Mouse (Mus musculus) retina, postnatal 7 days (tissue): Measurements from ENCODE around the gene Fuom.

Experiments
- DNase-seq: peaks from one replicate; pipeline ENCODE4 v3.0.0-alpha.2; 2012; ENCODE audit warnings: low read depth, low spot score

The Fuom gene

GRCm38 (mm10) chr7:140101498-140101897 is 743 bp downstream of the Fuom start:
- no peak for DNase-seq

GRCm38 (mm10) chr7:140098466-140098865 is 3.8 kb downstream of the Fuom start:
- no peak for DNase-seq

DNA sequence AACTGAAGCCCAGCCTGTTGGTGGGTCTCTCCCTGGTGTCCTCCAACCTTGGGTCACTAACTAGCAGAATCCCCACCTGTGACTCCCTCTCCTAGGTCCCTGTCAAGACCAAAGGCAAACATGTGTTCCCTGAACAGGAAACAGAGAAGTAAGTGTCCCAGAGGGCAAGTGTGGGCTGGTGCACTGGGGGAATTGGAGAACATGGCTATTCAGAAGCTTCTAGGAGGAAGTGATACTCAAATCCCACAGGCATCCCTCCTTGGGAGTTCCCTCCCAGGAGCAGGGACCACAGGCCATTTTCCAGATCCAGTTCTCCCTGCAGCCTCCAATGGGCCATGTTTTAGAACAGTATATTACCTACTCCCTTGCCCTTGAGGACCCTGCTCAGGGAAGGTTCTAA is 6.2 kb downstream of the Fuom start:
- no peak for DNase-seq

- DNase-seq: no peak
Observed at GRCm38 (mm10) chr7:140095556-140095955, 6.7 kb downstream of the Fuom start.

- no peak for DNase-seq
Observed at GRCm38 (mm10) chr7:140094954-140095353, 7.3 kb downstream of the Fuom start.

GRCm38 (mm10) chr7:140092924-140093528 is 9.2 kb downstream of the Fuom start, which contains the start of gene Prap1:
TSS of gene Prap1 (plus strand) at chr7:140093395.
- no peak for DNase-seq

DNA sequence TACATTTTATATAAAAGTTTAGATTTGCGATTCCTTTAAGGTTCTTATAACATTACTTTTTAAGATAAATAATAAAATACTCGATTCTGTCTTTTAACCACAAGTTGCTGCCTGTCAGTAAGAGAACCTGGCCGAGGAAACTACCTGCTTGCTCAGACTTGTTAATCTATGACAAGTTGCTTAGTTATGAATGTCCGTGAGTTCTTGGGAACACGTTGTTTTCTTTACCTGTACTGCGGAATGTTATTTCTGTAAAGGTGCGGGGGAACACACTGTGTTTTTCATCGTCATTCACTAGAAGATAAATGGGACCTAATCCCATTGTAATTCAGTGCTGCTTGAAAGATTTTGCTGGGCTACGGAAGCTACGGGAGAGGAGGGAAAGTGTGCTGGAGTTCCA is 11.6 kb downstream of the Fuom start:
- DNase-seq: no peak

DNA sequence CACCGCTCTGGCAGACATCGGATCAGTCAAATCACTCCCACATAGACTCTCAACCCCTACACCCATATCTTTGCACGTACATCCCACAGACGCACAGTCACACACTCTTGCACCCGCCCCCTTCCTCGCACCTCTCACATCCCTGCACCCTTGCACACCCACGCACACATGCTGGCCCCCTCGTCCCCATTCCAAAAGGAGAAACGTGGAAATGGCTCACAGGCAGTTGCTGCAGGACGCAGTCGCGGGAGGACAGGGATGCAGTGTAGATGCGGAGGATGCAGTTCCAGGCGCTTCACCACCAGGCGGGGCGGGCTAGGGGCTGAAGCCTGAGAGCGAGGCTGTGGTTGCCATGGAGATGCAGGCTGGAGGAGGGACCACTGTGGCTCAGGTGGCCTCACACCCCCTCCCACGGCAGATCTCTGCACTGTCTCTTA is 20.0 kb downstream of the Fuom start, which contains the start of gene Caly:
Caly (minus strand) TSS at position 307 of the 437 bp plus-strand sequence.
- peak; percentile 53 for DNase-seq

DNA sequence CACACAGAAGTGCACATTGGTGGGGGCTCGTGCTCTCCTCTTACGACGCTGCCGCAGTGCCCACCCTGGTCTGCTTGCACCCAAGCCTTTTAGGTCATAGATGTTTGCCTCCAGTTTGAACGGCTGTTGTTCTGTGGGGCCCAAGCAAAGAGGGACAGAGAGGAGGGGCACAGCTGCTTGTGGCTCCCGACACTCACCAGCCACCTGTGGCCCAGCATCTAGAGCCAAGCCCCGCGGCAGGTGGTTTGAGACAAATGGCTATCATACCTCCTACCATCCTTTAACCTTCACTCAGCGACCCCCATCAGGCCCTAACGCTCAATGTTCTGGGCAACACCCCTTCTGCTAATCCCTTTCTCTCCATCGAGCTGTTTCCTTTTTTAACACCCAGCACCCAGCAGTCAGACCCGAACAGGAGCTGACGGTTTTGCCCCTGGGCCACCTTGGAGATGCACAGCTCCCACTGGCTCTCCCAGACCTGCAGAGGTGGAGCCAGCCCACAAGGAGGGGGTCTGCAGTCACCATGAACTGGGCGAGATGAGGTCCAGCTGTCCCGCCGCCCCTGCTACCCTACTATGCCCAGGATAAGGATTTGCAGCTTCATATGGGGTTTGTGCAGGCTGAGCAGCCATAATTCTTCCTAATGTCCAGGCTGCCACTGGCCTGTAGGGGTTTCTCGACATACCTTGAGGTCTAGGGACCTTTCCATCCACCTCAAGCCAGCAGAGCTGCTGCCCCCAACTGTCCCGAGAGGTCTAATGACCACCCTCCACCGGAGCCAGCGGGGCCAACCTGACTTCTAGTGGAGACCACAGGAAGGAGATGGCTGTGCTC is 20.6 kb downstream of the Fuom start:
- DNase-seq: no peak

DNA sequence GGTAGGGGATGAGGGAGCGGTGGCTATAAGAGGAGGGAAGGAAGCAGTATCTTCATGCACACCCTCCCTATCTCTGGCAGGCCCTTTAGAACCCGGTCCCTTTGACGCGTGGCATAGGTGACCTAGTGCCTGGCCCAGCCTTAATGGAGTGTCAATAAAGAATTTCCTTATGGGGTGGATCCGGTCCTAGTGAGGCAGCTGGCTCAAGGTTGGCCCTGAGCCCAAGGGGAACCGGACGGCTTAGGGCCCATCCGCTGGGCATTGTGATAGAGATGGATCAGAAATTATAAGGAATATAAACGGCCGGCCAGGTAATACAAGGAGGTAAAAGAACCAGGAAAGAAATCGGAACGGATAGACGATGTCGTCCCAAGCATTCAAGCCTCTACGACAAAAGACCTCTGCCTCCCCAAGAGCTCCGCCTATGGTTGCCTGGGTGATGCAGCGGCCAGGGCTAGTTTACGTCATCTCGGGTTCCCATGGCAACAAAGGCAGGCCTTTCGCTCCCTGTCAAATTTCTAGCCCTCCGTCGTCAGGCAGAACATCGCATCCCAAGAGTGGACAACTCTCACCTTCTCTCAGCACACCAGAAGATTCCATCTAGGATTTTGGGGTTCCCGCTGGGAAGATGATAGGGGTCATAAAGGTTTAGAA is 21.6 kb downstream of the Fuom start:
- DNase-seq: peak; percentile 46

GRCm38 (mm10) chr7:140078711-140079110 is 23.5 kb downstream of the Fuom start:
- DNase-seq: peak; percentile 64

GRCm38 (mm10) chr7:140077698-140078097 is 24.5 kb downstream of the Fuom start:
- DNase-seq: no peak

DNA sequence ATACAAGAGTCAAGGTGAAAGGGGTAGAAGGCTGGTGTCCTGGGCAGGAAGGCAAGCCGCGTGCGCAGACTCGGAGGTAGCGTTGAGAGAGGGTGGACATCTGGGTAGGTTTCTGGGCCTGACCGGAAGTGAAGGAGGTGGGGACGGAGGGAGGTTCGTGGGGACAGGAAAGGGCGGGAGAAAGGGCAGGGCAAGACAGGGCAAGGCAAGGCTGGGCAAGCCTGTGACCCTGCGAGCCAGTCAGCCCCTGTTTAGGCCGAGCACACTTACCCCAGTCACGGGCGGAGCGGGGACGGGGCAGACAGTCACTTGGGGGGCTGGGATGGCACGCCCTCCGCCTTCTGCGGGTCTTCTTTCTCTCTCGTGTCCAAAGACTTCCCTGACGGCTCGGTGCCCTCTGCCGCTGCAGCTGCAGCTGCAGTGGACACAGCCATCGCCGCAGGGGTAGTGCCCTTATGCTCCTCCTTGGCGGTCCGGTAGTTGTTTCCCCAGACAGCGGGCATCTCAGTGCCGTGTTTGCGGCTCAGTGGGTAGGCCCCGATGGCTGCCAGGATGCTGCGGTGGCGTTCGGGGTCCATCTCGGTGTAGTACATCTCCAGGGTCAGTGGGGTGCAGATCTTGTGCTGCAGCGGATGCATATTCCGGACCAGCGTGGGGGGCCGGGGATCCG is 32.1 kb downstream of the Fuom start:
- no peak for DNase-seq

- no peak for DNase-seq
Observed at GRCm38 (mm10) chr7:140067397-140067796, 34.8 kb downstream of the Fuom start.

GRCm38 (mm10) chr7:140063092-140063491 is 39.1 kb downstream of the Fuom start:
- DNase-seq: peak; percentile 63

GRCm38 (mm10) chr7:140062307-140062706 is 39.9 kb downstream of the Fuom start:
- no peak for DNase-seq

DNA sequence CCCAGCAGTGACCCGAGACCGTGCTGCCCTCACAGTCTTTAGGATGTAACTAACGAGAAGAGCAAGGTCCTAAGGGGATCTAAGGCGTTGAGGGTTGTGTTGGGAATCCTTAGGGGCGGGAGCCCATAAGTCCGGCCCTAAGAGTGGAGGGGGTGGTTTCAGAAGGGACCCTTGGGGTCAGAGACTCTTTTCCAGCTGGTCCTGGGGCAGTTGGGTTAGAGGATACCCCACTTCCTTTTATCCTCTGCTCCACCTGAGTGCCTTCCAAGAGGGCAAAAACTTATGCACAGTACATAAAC is 40.5 kb downstream of the Fuom start:
- DNase-seq: no peak

DNA sequence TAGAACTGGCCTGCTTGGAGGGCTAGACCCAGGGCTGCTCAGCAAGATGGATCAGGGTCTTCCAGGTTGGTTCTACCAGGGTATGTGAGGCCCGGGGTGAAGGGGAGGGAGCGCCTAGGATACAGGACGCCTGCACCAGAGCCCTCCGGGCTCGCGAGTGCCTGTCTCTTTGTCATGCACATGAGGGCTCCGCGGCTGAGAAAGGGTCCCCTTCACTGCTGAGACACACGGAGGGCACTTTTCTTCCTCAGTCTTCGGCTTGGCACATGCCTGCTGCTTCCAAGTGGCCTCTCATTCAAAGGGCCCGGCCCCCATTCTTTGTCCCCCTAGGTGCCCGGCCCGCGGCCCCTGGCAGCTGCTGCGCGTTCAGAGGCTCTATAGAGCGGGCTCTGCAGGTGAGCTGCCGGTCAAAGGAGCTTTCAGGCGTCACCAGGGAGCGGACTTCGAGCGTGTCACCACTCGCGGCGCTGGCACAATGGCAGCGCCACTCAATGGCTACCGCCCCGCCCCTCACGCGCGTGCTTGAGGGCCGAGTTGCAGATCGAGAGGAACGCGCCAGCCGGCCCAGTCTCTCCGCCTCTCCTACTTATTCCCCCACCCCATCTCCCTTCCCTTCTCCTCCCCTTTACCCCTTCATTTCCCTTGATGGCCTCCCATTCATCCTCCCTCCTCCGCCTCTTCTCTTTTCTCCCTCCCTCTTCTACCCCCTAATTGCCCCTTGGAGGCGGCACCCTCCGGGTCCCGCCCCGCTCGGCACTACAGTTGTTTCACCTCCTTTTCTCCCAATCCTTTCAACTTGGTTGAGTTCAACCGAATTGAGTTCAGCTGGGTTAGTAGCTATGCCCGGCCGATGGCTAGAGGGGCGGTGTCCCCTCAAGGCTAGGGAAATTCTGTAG is 41.1 kb downstream of the Fuom start:
- no peak for DNase-seq

GRCm38 (mm10) chr7:140059601-140060000 is 42.6 kb downstream of the Fuom start:
- peak; percentile 43 for DNase-seq

GRCm38 (mm10) chr7:140058528-140058927 is 43.7 kb downstream of the Fuom start:
- no peak for DNase-seq
